Mouse (Mus musculus) C2C12 (cell line): ENCODE measurements around the gene Olfr1046. TPM values are rescaled to one million over a fixed set of nuclear protein-coding genes. Genes with fewer than 3 reads are reported as not detected.
"Not testable (repeated sequence)": the region's sequence is repeated elsewhere in the genome, so short reads cannot be mapped to it uniquely, and the experiment has no call there.

Source experiments
- H3K27me3 ChIP-seq: one replicate; pipeline ENCODE4 v1.6.1; 2011; ENCODE audit not compliant: control insufficient read depth, insufficient read depth, insufficient read length
- H3K36me3 ChIP-seq: one replicate; pipeline ENCODE4 v1.6.1; 2011; ENCODE audit not compliant: control insufficient read depth, insufficient read depth
- H3K4me3 ChIP-seq: one replicate; pipeline ENCODE4 v1.5.1; 2011; ENCODE audit warnings: mild to moderate bottlenecking, control low read depth; ENCODE audit not compliant: poor library complexity, insufficient read depth, severe bottlenecking
- H3K79me2 ChIP-seq: one replicate; pipeline ENCODE4 v1.6.1; 2011; ENCODE audit not compliant: control insufficient read depth, insufficient read depth
- H3K79me3 ChIP-seq: one replicate; pipeline ENCODE4 v1.6.1; 2011; ENCODE audit warnings: low read depth, control low read depth
- H3ac ChIP-seq: one replicate; pipeline ENCODE3; 2011; ENCODE audit warnings: low read depth; ENCODE audit not compliant: control insufficient read depth, insufficient read length
- CEBPB ChIP-seq: IDR thresholded peaks from one replicate; pipeline ENCODE4 v1.6.1; 2011; ENCODE audit warnings: low read depth, mild to moderate bottlenecking, control low read depth, moderate library complexity
- CTCF ChIP-seq: IDR thresholded peaks from one replicate; pipeline ENCODE4 v1.5.1; 2011; ENCODE audit not compliant: control insufficient read depth, insufficient read depth, insufficient read length
- FOSL1 ChIP-seq: IDR thresholded peaks from one replicate; pipeline ENCODE4 v1.8.0; 2011; ENCODE audit warnings: mild to moderate bottlenecking, low read length; ENCODE audit not compliant: poor library complexity, insufficient read depth, severe bottlenecking
- MAX ChIP-seq: IDR thresholded peaks from one replicate; pipeline ENCODE4 v1.6.1; 2011; ENCODE audit warnings: mild to moderate bottlenecking, control low read depth
- MYOD1 ChIP-seq: IDR thresholded peaks from one replicate; pipeline ENCODE4 v1.6.1; 2011; ENCODE audit warnings: low read depth; ENCODE audit not compliant: control insufficient read depth, insufficient read length
- MYOG ChIP-seq: IDR thresholded peaks from one replicate; pipeline ENCODE4 v1.6.1; 2011; ENCODE audit not compliant: control insufficient read depth, insufficient read length; ENCODE audit errors: extremely low read depth
- USF1 ChIP-seq: IDR thresholded peaks from one replicate; pipeline ENCODE4 v1.6.1; 2011; ENCODE audit warnings: low read depth, mild to moderate bottlenecking, control low read depth, moderate library complexity
- long read RNA-seq, 2 experiments: library from polyadenylated mRNA; unstranded; transcript quantifications; one replicate each; pipeline ENCODE4 v2.0.0; 2019 to 2020
- polyA plus RNA-seq: library from polyadenylated mRNA; unstranded; fragments of >200 nt; fragmentation: generic; extraction: Trizol; gene quantifications from one replicate; pipeline ENCODE4 v1.2.1, GENCODE M21; 2012; ENCODE audit warnings: missing spikeins

Gene Olfr1046
- not detected for polyA plus RNA-seq
- long read RNA-seq, experiment 1: 0 reads
- long read RNA-seq, experiment 2: 0 reads

- Histone ChIP-seq H3K36me3 (no peaks in the 10 kb centered on the region), H3K79me3 (no peaks in the 10 kb centered on the region), H3ac (no peak within 1 kb of the TSS), H3K27me3 (no peaks in the 10 kb centered on the region), H3K4me3 (no peak within 1 kb of the TSS), H3K79me2 (no peaks in the 10 kb centered on the region)
- TF ChIP-seq USF1: no peak
Observed at GRCm38 (mm10) chr2:86219214-86219613, at the start of gene Olfr1046. Gene Olfr1046 (minus strand): TSS chr2:86219314.

DNA sequence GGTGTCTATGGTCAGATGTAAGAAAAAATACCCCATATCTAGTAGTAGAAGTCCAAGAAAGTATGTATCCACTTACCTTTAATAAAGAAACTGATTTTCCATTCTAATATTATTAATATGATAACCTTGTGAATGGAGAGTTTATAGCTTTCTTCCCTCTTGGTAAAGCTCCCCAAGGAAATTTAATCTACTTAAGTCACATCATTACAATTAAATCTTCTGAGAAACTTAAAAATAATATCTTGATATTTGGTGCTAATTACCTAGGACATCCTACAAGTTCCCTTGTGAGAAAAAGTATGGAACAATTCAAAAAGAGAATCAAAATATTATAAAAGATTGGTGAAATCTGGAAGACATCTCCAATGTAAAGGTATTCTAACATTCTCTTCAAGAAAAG lies 39.1 kb upstream of the Olfr1046 start, which contains the start of gene Olfr1049:
Gene Olfr1049, minus strand, starts transcription at position 101 of the 400 bp plus-strand sequence.
- H3K36me3 ChIP-seq: not testable (repeated sequence)

GRCm38 (mm10) chr2:86240189-86240588 lies 21.1 kb upstream of the Olfr1046 start, which contains the start of gene Olfr1048:
Gene Olfr1048 (minus strand): TSS chr2:86240289.
- Histone ChIP-seq H3K79me3 (no peaks in the 10 kb centered on the region), H3ac (no peak within 1 kb of the TSS), H3K27me3 (no peaks in the 10 kb centered on the region), H3K36me3 (no peaks in the 10 kb centered on the region), H3K4me3 (no peak within 1 kb of the TSS), H3K79me2 (no peaks in the 10 kb centered on the region)
- TF ChIP-seq CEBPB (no peak), CTCF (no peak), FOSL1 (no peak), MAX (no peak), USF1 (no peak), MYOD1 (no peak), MYOG (no peak)

More for the DNA sequence above, 39.1 kb upstream of the Olfr1046 start, which contains the start of gene Olfr1049:
- H3K79me3 ChIP-seq, H3K27me3 ChIP-seq, H3K4me3 ChIP-seq, H3K79me2 ChIP-seq, H3ac ChIP-seq: not testable (repeated sequence)

DNA sequence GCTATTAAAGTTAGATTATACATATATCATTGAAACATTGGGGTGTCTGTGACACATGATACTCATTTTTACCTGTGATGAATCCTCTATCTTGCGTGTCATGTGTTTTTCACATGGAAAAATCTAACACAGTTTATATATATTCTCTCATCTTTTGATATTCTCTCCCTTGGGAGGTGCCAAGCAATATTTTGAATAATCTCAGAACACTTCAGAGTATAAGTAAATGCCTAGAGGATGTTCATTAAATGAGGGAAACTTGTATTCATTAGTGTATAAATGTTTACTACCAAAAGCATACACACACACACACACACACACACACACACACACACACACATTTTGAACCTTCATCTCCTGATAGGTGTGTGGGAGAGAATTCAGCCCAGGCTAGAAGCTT lies 12.2 kb upstream of the Olfr1046 start, which contains the start of gene Olfr1047:
Gene Olfr1047, minus strand, starts transcription at position 101 of the 400 bp plus-strand sequence.
- H3K79me2 ChIP-seq: no peaks in the 10 kb centered on the region
- no peak within 1 kb of the TSS for H3ac ChIP-seq
- no peaks in the 10 kb centered on the region for H3K79me3 ChIP-seq
- H3K27me3 ChIP-seq: no peaks in the 10 kb centered on the region
- H3K36me3 ChIP-seq: no peaks in the 10 kb centered on the region
- H3K4me3 ChIP-seq: no peak within 1 kb of the TSS
- no peak for TF ChIP-seq CTCF
- no peak for TF ChIP-seq MYOD1
- no peak for TF ChIP-seq USF1
- TF ChIP-seq FOSL1: no peak
- no peak for TF ChIP-seq MAX
- no peak for TF ChIP-seq MYOG
- TF ChIP-seq CEBPB: no peak

DNA sequence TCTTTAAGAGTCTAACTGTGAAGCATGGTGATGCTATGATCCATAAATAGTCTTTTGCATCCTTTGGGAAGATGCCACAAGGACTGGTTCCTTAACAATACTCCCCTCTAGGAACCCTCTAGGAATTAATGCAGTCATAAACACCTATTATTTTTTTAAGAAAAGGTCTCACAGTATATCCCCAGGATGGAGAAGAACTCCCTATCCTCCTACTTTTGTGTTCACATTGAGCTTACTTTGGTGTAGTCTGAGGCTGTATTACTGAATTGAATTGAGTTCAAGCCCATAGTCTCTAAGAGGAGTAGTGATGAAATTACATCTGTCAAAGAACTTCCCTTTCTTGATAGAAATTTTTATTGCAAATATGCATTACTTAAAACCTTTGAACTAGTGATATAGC lies 16.2 kb downstream of the Olfr1046 start, which contains the start of gene Olfr1045:
Gene Olfr1045, minus strand, starts transcription at position 101 of the 400 bp plus-strand sequence.
- Histone ChIP-seq H3K27me3 (no peaks in the 10 kb centered on the region), H3K79me3 (no peaks in the 10 kb centered on the region), H3K36me3 (no peaks in the 10 kb centered on the region), H3ac (no peak within 1 kb of the TSS), H3K4me3 (no peak within 1 kb of the TSS), H3K79me2 (no peaks in the 10 kb centered on the region)
- TF ChIP-seq FOSL1 (no peak), MAX (no peak), MYOG (no peak), MYOD1 (no peak)

DNA sequence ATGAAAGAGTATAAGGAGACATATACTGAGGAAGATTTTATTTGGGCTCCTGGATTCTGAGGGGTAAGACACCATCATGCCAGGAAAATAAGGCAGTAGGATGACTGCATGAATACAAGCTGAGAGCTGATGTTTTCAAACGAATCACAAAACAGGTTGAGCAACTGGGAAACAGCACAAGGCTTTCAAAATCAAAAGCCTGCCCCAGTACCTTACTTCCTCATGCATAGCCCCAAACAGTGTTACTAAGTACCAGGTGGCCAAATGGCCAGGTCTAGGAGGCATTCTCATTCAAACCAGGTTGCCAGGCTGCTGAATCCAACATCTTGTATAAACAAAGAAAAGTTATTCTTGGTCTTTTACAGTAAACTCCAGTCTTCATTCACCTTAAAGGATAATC lies 23.3 kb downstream of the Olfr1046 start:
- no peak overlapping the region for H3K4me3 ChIP-seq
- no peaks in the 10 kb centered on the region for H3K79me2 ChIP-seq
- TF ChIP-seq CEBPB (no peak), MYOD1 (no peak), FOSL1 (no peak), USF1 (no peak), CTCF (no peak), MYOG (no peak), MAX (no peak)
- H3K79me3 ChIP-seq: no peaks in the 10 kb centered on the region
- no peaks in the 10 kb centered on the region for H3K27me3 ChIP-seq
- H3ac ChIP-seq: no peak overlapping the region
- H3K36me3 ChIP-seq: no peaks in the 10 kb centered on the region

DNA sequence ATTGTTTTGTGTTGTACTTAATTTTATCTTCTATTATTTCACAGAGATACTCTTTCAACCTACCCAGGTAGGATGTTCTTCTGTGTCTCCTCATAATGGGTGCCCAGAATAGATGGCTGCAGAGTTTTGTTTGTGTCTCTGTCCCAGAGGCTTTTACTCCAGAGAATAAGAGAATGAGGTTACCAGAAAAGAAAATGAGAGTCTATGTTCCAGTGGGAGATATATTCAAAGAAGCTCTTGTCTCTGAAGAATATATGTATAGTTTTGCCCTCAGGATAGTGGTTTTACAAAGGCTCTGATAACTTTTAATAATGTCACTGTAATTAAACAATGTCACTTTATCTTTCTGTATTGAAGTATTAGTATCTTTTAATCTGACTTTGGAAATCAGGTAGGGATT lies 33.5 kb downstream of the Olfr1046 start, which contains the start of gene Olfr52:
Gene Olfr52, minus strand, starts transcription at position 101 of the 400 bp plus-strand sequence.
- Histone ChIP-seq H3K27me3 (no peaks in the 10 kb centered on the region), H3K79me3 (no peaks in the 10 kb centered on the region), H3K36me3 (no peaks in the 10 kb centered on the region), H3K79me2 (no peaks in the 10 kb centered on the region), H3K4me3 (no peak within 1 kb of the TSS), H3ac (no peak within 1 kb of the TSS)
- TF ChIP-seq CEBPB (no peak), FOSL1 (no peak), MYOG (no peak), MAX (no peak), USF1 (no peak), CTCF (no peak)
